ENCODE assay signal across 22 mouse cellular contexts in the genomic region with DNA sequence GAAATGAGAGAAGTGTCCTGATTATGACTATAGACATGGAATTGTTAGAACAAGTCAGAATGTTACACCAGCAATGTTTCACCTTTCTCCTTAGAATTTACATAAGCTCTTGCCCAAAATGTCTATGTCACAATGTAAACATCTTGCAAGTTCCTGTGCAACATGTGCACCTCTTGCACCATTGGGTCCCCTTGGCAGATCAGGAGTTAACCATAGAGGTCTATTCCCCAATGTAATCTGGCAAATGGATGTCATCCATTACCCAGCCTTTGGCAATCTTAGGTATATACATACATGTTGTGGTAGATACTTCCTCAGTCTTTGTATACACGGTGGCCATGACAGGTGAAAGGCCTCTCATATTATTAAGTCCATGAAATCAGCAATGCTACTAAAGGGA. TPM values are rescaled to one million over a fixed set of nuclear protein-coding genes. Genes with fewer than 3 reads are reported as not detected.
DNase-seq lines count a peak whose midpoint lies in the region; ATAC-seq and TF ChIP-seq lines count a peak whose summit lies in the region.
"Had no signal": no experiment of that assay in that cellular context is flagged by ENCODE, and none has a peak within 500 bp of the region (broad histone marks: within the 10 kb centered on the region; RNA-seq: fewer than 3 reads in every experiment).

No protein-coding gene starts in this region.

- no peaks in the 10 kb centered on the region; the same call in 1 of the 2 replicates for H3K36me3 ChIP-seq in liver, postnatal 0 days (replicated peaks; ENCODE audit: insufficient read depth, low read length)
- H3K36me3 ChIP-seq in forebrain, embryonic 14.5 days (ENCODE audit: control insufficient read depth, insufficient read depth, low read length): no peaks in the 10 kb centered on the region
- H3K36me3 ChIP-seq in midbrain, embryonic 13.5 days: peaks cover 9% of the 10 kb centered on the region; the same call in 1 of the 2 replicates

- H3K4me2 ChIP-seq in liver, postnatal 0 days (ENCODE audit: low read depth, low read length): no peak overlapping the region
- H3K4me2 ChIP-seq in forebrain, embryonic 14.5 days (ENCODE audit: low read length): no peak overlapping the region
- H3K4me2 ChIP-seq in midbrain, embryonic 13.5 days (replicated peaks): no peak overlapping the region
- H3K4me2 ChIP-seq: forebrain, embryonic 12.5 days; heart, embryonic 13.5 days; hindbrain, embryonic 14.5 days had no signal

- peak; percentile 43; the same call in 1 of the 2 replicates for TF ChIP-seq EP300 in liver, postnatal 0 days (IDR thresholded peaks at IDR 0.05; ENCODE audit: low read depth)

- no peak for TF ChIP-seq CTCF in liver, postnatal 0 days (IDR thresholded peaks at IDR 0.05; ENCODE audit: low read depth)

- no peak overlapping the region for H3K9ac ChIP-seq in liver, postnatal 0 days (replicated peaks)
- H3K9ac ChIP-seq in forebrain, embryonic 14.5 days (ENCODE audit: low read length): no peak overlapping the region
- no peak overlapping the region for H3K9ac ChIP-seq in midbrain, embryonic 13.5 days (replicated peaks)
- H3K9ac ChIP-seq: forebrain, embryonic 12.5 days; heart, embryonic 13.5 days; hindbrain, embryonic 14.5 days had no signal

- H3K27ac ChIP-seq in liver, postnatal 0 days (ENCODE audit: low read depth): peak overlapping the region; percentile 34; the same call in 1 of the 2 replicates
- no peak overlapping the region for H3K27ac ChIP-seq in forebrain, embryonic 14.5 days (ENCODE audit: low read depth, low read length)
- H3K27ac ChIP-seq in midbrain, embryonic 13.5 days: no peak overlapping the region
- H3K27ac ChIP-seq: forebrain, embryonic 12.5 days; heart, embryonic 13.5 days; hindbrain, embryonic 14.5 days; hindbrain, postnatal 0 days had no signal

- ATAC-seq in liver, postnatal 0 days: no peak
- ATAC-seq in megakaryocyte, adult 5-6 weeks (ENCODE audit: poor library complexity, severe bottlenecking): peak; percentile 70
- ATAC-seq in forebrain, embryonic 14.5 days: no peak
- no peak for ATAC-seq in midbrain, embryonic 13.5 days
- ATAC-seq: activated CD4-positive, CD25-positive, alpha-beta regulatory T cell, adult 4 months; forebrain, embryonic 16.5 days; hindbrain, postnatal 0 days; inflammation-experienced regulatory T-cells, adult 6 months; intestine, embryonic 16.5 days had no signal

- H3K4me3 ChIP-seq in liver, postnatal 0 days (ENCODE audit: low read depth, low read length): no peak overlapping the region
- no peak overlapping the region for H3K4me3 ChIP-seq in forebrain, embryonic 14.5 days (ENCODE audit: low read depth, low read length)
- H3K4me3 ChIP-seq in midbrain, embryonic 13.5 days (replicated peaks): no peak overlapping the region
- H3K4me3 ChIP-seq: forebrain, embryonic 12.5 days; heart, embryonic 13.5 days had no signal

- WGBS in liver, postnatal 0 days (ENCODE audit: insufficient replicate concordance): 63% methylated on average over 1 of the region's 1 CpGs
- 94% methylated on average over 1 of the region's 1 CpGs for WGBS in forebrain, embryonic 14.5 days
- 94% methylated on average over 1 of the region's 1 CpGs for WGBS in midbrain, embryonic 13.5 days

- DNase-seq in liver, postnatal 0 days: peak; percentile 27
- no peak for DNase-seq in liver
- DNase-seq in fat pad, adult 2 months (ENCODE audit: extremely low read depth, low read depth, low spot score): peak; percentile 70
- DNase-seq in forebrain, embryonic 14.5 days (ENCODE audit: low spot score): no peak
- DNase-seq: adrenal gland, adult 8-10 months; adrenal gland, postnatal 25 days; cerebellum, adult 9-10 months; cerebellum, postnatal 14 days; gastrocnemius, postnatal 10 days; gastrocnemius, postnatal 36 days; heart, postnatal 14 days; heart, postnatal 4 days had no signal

- peaks cover 22% of the 10 kb centered on the region for H3K4me1 ChIP-seq in liver, postnatal 0 days (ENCODE audit: insufficient read depth)
- H3K4me1 ChIP-seq in forebrain, embryonic 14.5 days (ENCODE audit: control insufficient read depth, insufficient read depth, low read length): no peaks in the 10 kb centered on the region
- H3K4me1 ChIP-seq in midbrain, embryonic 13.5 days (replicated peaks): 0 out of 2 replicates have a peak, but pooled peaks cover 3% of the 10 kb centered on the region
- H3K4me1 ChIP-seq: forebrain, embryonic 12.5 days had no signal

- no peaks in the 10 kb centered on the region for H3K27me3 ChIP-seq in liver, postnatal 0 days (ENCODE audit: insufficient read depth, low read length)
- H3K27me3 ChIP-seq in forebrain, embryonic 14.5 days (replicated peaks; ENCODE audit: control insufficient read depth, insufficient read depth, low read length): no peaks in the 10 kb centered on the region
- H3K27me3 ChIP-seq in midbrain, embryonic 13.5 days: no peaks in the 10 kb centered on the region
- H3K27me3 ChIP-seq: forebrain, embryonic 12.5 days; heart, embryonic 13.5 days had no signal

- no peaks in the 10 kb centered on the region for H3K9me3 ChIP-seq in liver, postnatal 0 days (ENCODE audit: low read length)
- no peaks in the 10 kb centered on the region for H3K9me3 ChIP-seq in forebrain, embryonic 14.5 days (replicated peaks; ENCODE audit: control insufficient read depth, low read length)
- H3K9me3 ChIP-seq in midbrain, embryonic 13.5 days: no peaks in the 10 kb centered on the region
- H3K9me3 ChIP-seq: forebrain, embryonic 12.5 days; heart, embryonic 13.5 days had no signal

RNA-seq across cellular contexts. Expression of a gene that starts 32.6 kb away (rescaled TPM):
- 13.0 and 14.5 TPM in 2 replicates for polyA plus RNA-seq in liver, postnatal 0 days (2015; fragmentation: Nextera tagmentation; extraction: Ambion mirVana)
- total RNA-seq in megakaryocyte, adult 5-6 weeks (2015): 28.4 and 35.7 TPM in 2 replicates
- 34.4 and 36.0 TPM in 2 replicates for total RNA-seq in megakaryocyte, adult 5-6 weeks (2017)
- polyA plus RNA-seq in forebrain, embryonic 14.5 days (2014; fragmentation: Nextera tagmentation; extraction: Ambion mirVana): 12.9 and 16.2 TPM in 2 replicates
- 22.1 and 23.6 TPM in 2 replicates for polyA plus RNA-seq in midbrain, embryonic 13.5 days (2015; fragmentation: Nextera tagmentation; extraction: Ambion mirVana)

Comparison
In these comparisons a context has a peak if more than half of its experiments do, and no peak if none do; other contexts are left out.
1. DNase-seq: peak in liver, postnatal 0 days (single experiment) and fat pad, adult 2 months (single experiment); none in liver (single experiment) and forebrain, embryonic 14.5 days (single experiment).